ENCODE assay signal across 29 mouse cellular contexts in the genomic region with DNA sequence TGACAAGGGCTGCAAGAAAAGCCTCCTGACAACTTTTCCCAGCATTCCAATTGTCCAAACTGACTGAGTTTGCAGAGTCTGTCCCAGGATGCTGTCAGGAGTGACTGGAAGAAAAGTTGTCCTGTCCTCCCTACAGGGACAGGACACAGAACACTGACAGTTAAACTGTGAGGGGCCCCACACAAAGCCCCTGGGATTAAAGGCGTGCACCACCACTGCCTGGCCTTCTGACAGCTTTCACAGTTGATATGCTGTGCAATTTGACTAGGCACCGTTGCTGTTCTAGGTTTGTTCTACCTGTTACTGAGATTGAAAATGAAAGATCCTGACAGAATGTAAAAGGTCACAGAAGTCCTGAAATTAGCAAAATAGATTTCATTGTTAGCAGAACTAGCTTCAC.
"Had no signal": no experiment of that assay in that cellular context is flagged by ENCODE, and none has a peak within 500 bp of the region (broad histone marks: within the 10 kb centered on the region; RNA-seq: fewer than 3 reads in every experiment).

No protein-coding gene starts in this region.

- H3K9ac ChIP-seq: limb, embryonic 12.5 days; limb, embryonic 13.5 days; limb, embryonic 15.5 days; liver, embryonic 12.5 days; liver, embryonic 13.5 days; liver, embryonic 14.5 days; liver, embryonic 15.5 days; liver, postnatal 0 days; lung, embryonic 14.5 days; lung, embryonic 15.5 days; midbrain, embryonic 12.5 days; midbrain, embryonic 13.5 days; midbrain, embryonic 15.5 days; neural tube, embryonic 12.5 days had no signal

- H3K27ac ChIP-seq: limb, embryonic 10.5 days; limb, embryonic 12.5 days; limb, embryonic 13.5 days; limb, embryonic 15.5 days; liver, embryonic 12.5 days; liver, embryonic 13.5 days; liver, embryonic 14.5 days; liver, embryonic 15.5 days; lung, embryonic 15.5 days; macrophage; midbrain, embryonic 10.5 days; midbrain, embryonic 12.5 days; midbrain, embryonic 13.5 days; midbrain, embryonic 15.5 days; neural tube, embryonic 12.5 days had no signal

- H3K4me3 ChIP-seq: limb, embryonic 10.5 days; limb, embryonic 12.5 days; limb, embryonic 13.5 days; limb, embryonic 15.5 days; liver, embryonic 12.5 days; liver, embryonic 13.5 days; liver, embryonic 15.5 days; lung, embryonic 15.5 days; megakaryocyte, embryonic 14.5 days; midbrain, embryonic 10.5 days; midbrain, embryonic 12.5 days; midbrain, embryonic 13.5 days; midbrain, embryonic 15.5 days; myocyte; neural tube, embryonic 12.5 days had no signal

- H3K36me3 ChIP-seq: limb, embryonic 10.5 days; limb, embryonic 12.5 days; limb, embryonic 13.5 days; limb, embryonic 15.5 days; liver, embryonic 12.5 days; liver, embryonic 13.5 days; liver, embryonic 15.5 days; lung, embryonic 15.5 days; midbrain, embryonic 10.5 days; midbrain, embryonic 12.5 days; midbrain, embryonic 13.5 days; midbrain, embryonic 15.5 days; neural tube, embryonic 12.5 days had no signal

- H3K9me3 ChIP-seq: limb, embryonic 10.5 days; limb, embryonic 12.5 days; limb, embryonic 13.5 days; limb, embryonic 15.5 days; liver, embryonic 12.5 days; liver, embryonic 13.5 days; liver, embryonic 15.5 days; lung, embryonic 15.5 days; midbrain, embryonic 10.5 days; midbrain, embryonic 12.5 days; midbrain, embryonic 13.5 days; midbrain, embryonic 15.5 days; neural tube, embryonic 12.5 days had no signal

- DNase-seq: left cerebral cortex, postnatal 4 days; liver; liver, embryonic 13.5 days; liver, postnatal 0 days; lung, adult 18-20 months; lung, adult 2 months; lung, embryonic 14.5 days; lung, postnatal 10 days; lung, postnatal 36 days; lung, postnatal 4 days; midbrain, embryonic 14.5 days had no signal

- H3K27me3 ChIP-seq: limb, embryonic 12.5 days; limb, embryonic 13.5 days; limb, embryonic 15.5 days; liver, embryonic 12.5 days; liver, embryonic 13.5 days; liver, embryonic 15.5 days; lung, embryonic 15.5 days; megakaryocyte, embryonic 14.5 days; midbrain, embryonic 12.5 days; midbrain, embryonic 13.5 days; midbrain, embryonic 15.5 days; neural tube, embryonic 12.5 days had no signal

- H3K4me1 ChIP-seq: neural tube, embryonic 12.5 days had no signal

- H3K4me2 ChIP-seq: limb, embryonic 12.5 days; limb, embryonic 13.5 days; limb, embryonic 15.5 days; liver, embryonic 11.5 days; liver, embryonic 12.5 days; liver, embryonic 13.5 days; liver, embryonic 15.5 days; lung, embryonic 14.5 days; lung, embryonic 15.5 days; midbrain, embryonic 11.5 days; midbrain, embryonic 12.5 days; midbrain, embryonic 13.5 days; midbrain, embryonic 15.5 days; neural tube, embryonic 12.5 days had no signal
